Mouse (Mus musculus) hindbrain, postnatal 0 days (tissue): Measurements from ENCODE around the gene Vmn1r25. TPM values are rescaled to one million over a fixed set of nuclear protein-coding genes. Genes with fewer than 3 reads are reported as not detected.
"Not testable (repeated sequence)": the region's sequence is repeated elsewhere in the genome, so short reads cannot be mapped to it uniquely, and the experiment has no call there.

Experiments
- ATAC-seq: fragments of 200-750 bp; cut with Nextera tagmentation; 2 replicates; pipeline ENCODE4 v1.8.0; 2017; ENCODE audit warnings: mild to moderate bottlenecking, moderate TSS enrichment, moderate library complexity
- DNase-seq: peaks from one replicate; pipeline ENCODE4 v3.0.0-alpha.2; 2015; ENCODE audit warnings: low spot score
- H3K27ac ChIP-seq: fragments of 300-500 bp; sonication (generic); 2 replicates; pipeline ENCODE4 v1.5.1; 2014; ENCODE audit warnings: mild to moderate bottlenecking
- H3K27me3 ChIP-seq: fragments of 300-500 bp; sonication (generic); 2 replicates; pipeline ENCODE4 v1.6.1; 2014; ENCODE audit warnings: low read length, mixed read lengths; ENCODE audit not compliant: insufficient read depth
- H3K36me3 ChIP-seq: fragments of 300-500 bp; sonication (generic); 2 replicates; pipeline ENCODE4 v1.6.1; 2014; ENCODE audit warnings: low read length, mixed read lengths; ENCODE audit not compliant: insufficient read depth
- H3K4me1 ChIP-seq: fragments of 300-500 bp; sonication (generic); 2 replicates; pipeline ENCODE4 v1.6.1; 2014; ENCODE audit warnings: antibody characterized with exemption, low read length, mixed read lengths; ENCODE audit not compliant: insufficient read depth
- H3K4me2 ChIP-seq: fragments of 300-500 bp; sonication (generic); 2 replicates; pipeline ENCODE4 v1.6.1; 2014; ENCODE audit warnings: low read depth, mild to moderate bottlenecking, low read length, moderate library complexity, mixed read lengths
- H3K4me3 ChIP-seq: fragments of 300-500 bp; sonication (generic); 2 replicates; pipeline ENCODE4 v1.5.1; 2014; ENCODE audit warnings: low read length
- H3K9ac ChIP-seq: fragments of 300-500 bp; sonication (generic); replicated peaks from 2 replicates; pipeline ENCODE4 v1.6.1; 2014; ENCODE audit warnings: mild to moderate bottlenecking, low read length, moderate library complexity, mixed read lengths
- H3K9me3 ChIP-seq: fragments of 300-500 bp; sonication (generic); 2 replicates; pipeline ENCODE4 v1.6.1; 2016; ENCODE audit warnings: low read length, mixed read lengths
- CTCF ChIP-seq: IDR thresholded peaks from 2 replicates; pipeline ENCODE4 v1.5.1; 2016; ENCODE audit warnings: antibody characterized with exemption, control low read depth, low read depth
- WGBS: fragments of 180-500 bp; shearing (Covaris S2); extraction: QIAGEN DNeasy Blood & Tissue Kit; methylation state at CpG from one replicate; pipeline ENCODE4 v1.1.7; 2014; 5-methylcytosine and 5-hydroxymethylcytosine counted together
- polyA plus RNA-seq: library from polyadenylated mRNA; unstranded; fragments of >200 nt; fragmentation: Nextera tagmentation; extraction: Ambion mirVana; gene quantifications from 2 replicates; pipeline ENCODE4 v1.2.1, GENCODE M21; 2015
- total RNA-seq: library from RNA; depleted of rRNA; stranded (reverse); fragments of >200 nt; gene quantifications from 2 replicates; pipeline ENCODE4 v1.2.3, GENCODE M21; 2014; rRNA removed

Vmn1r25 gene
- not detected in 2 replicates for total RNA-seq
- polyA plus RNA-seq: not detected in 2 replicates

DNA sequence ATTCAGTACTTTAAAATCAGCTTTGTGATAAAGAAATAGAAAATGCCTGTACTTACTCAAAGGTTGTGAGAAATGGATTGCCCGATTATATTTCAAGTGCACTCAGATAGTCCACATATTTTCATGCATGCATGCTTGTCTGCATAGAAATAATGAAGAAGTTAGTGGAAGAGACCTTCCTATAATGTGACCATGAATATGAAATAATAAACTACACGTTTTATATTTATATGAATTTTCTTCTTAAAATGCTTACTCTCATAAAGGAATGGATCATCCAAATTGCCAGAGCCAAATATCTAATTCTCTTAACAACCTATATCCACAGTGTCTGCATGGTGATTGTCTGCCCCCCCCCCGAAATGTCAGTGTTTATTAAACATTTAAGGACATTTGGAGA is at the start of gene Vmn1r25:
Gene Vmn1r25 (minus strand): TSS at position 101 of the 400 bp plus-strand sequence.
- Histone ChIP-seq H3K9me3 (no peaks in the 10 kb centered on the region), H3K36me3 (no peaks in the 10 kb centered on the region), H3K4me1 (no peaks in the 10 kb centered on the region), H3K4me3 (no peak within 1 kb of the TSS), H3K27me3 (no peaks in the 10 kb centered on the region), H3K27ac (no peak within 1 kb of the TSS), H3K9ac (no peak within 1 kb of the TSS), H3K4me2 (no peak within 1 kb of the TSS)
- DNase-seq (no peak), ATAC-seq (no peak)
- 71% methylated on average over 3 of the region's 3 CpGs for WGBS
- no peak for TF ChIP-seq CTCF

DNA sequence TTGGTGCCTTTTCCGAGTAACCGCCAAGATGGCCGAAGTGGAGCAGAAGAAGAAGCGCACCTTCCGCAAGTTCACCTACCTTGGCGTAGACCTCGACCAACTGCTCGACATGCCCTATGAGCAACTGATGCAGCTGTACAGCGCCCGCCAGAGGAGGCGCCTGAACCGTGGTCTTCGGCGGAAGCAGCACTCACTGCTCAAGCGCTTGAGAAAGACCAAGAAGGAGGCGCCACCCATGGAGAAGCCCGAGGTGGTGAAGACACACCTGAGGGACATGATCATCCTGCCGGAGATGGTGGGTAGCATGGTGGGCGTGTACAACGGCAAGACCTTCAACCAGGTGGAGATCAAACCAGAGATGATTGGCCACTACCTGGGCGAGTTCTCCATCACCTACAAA is 36.9 kb upstream of the Vmn1r25 start:
- 93% methylated on average over 20 of the region's 21 CpGs for WGBS
- not testable (repeated sequence) for DNase-seq

DNA sequence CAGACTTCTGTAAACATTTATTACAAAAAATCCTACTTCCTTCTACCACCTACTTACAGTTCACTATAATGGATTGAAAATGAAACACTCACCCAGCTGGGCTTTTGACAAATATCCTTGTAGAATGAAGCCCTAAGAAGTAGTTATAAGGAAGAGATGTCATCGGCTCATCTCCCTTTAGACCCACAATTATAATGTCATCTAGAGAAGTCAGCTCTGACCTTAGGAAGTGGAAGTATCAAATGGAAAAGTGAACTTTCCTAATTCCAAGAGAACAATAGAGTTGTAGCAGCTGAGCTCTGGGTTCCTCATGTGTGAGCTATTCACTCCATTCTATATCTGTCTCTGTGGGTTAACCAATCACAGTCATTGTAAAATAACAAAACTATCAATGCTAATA is 34.4 kb upstream of the Vmn1r25 start, which contains the start of gene Vmn1r26:
Gene Vmn1r26 (minus strand): TSS at position 101 of the 400 bp plus-strand sequence.
- H3K4me3 ChIP-seq: no peak within 1 kb of the TSS
- WGBS: 94% methylated on average over 1 of the region's 1 CpGs
- DNase-seq: no peak
- no peak within 1 kb of the TSS for H3K27ac ChIP-seq
- H3K4me1 ChIP-seq: no peaks in the 10 kb centered on the region
- no peak for ATAC-seq
- H3K27me3 ChIP-seq: no peaks in the 10 kb centered on the region
- H3K4me2 ChIP-seq: no peak within 1 kb of the TSS
- no peaks in the 10 kb centered on the region for H3K36me3 ChIP-seq
- TF ChIP-seq CTCF: no peak
- no peaks in the 10 kb centered on the region for H3K9me3 ChIP-seq
- no peak within 1 kb of the TSS for H3K9ac ChIP-seq

More for the DNA sequence above, 36.9 kb upstream of the Vmn1r25 start:
- not testable (repeated sequence) for H3K4me2 ChIP-seq, H3K9ac ChIP-seq, H3K9me3 ChIP-seq, H3K36me3 ChIP-seq, H3K4me3 ChIP-seq, H3K27me3 ChIP-seq, ATAC-seq, H3K4me1 ChIP-seq, H3K27ac ChIP-seq

DNA sequence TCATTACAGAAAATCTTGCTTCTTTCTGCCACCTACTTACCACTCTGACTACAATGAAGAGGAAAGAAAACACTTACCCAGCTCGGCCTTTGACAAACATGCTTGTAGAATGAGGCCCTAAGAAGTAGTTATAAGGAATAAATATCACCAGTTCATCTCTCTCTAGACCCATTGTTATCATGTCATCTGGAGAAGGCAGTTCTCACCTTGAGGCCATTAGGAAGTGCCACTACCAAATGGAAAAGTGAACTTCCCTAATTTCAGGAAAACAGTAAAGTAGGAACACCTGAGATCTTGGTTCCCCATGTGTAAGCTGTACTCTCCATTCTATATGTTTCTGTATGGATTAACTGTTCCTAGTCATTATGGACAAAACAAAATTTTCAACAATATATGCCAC is 19.2 kb downstream of the Vmn1r25 start, which contains the start of gene Vmn1r24:
Gene Vmn1r24 (minus strand): TSS at position 101 of the 400 bp plus-strand sequence.
- not testable (repeated sequence) for H3K4me2 ChIP-seq, H3K9me3 ChIP-seq, H3K27me3 ChIP-seq, H3K27ac ChIP-seq, H3K9ac ChIP-seq, ATAC-seq, DNase-seq, H3K4me1 ChIP-seq, H3K4me3 ChIP-seq, H3K36me3 ChIP-seq
- WGBS: 81% methylated on average over 1 of the region's 1 CpGs

Other genes starting within 250 kb of the Vmn1r25 start
- 285 and 293 TPM in 2 replicates for gene Vopp1, start 155.7 kb downstream of the Vmn1r25 start, total RNA-seq
- 137 and 151 TPM in 2 replicates for gene Vopp1, start 155.7 kb downstream of the Vmn1r25 start, polyA plus RNA-seq
- not detected in 2 replicates for gene Vmn1r21, start 130.5 kb downstream of the Vmn1r25 start, total RNA-seq
- gene Vmn1r21, start 130.5 kb downstream of the Vmn1r25 start, polyA plus RNA-seq: 0.09 TPM in 1 of 2 replicates, not detected in the other
- not detected in 2 replicates for gene Vmn1r22, start 72.8 kb downstream of the Vmn1r25 start, total RNA-seq
- gene Vmn1r22, start 72.8 kb downstream of the Vmn1r25 start, polyA plus RNA-seq: not detected in 2 replicates
- gene Vmn1r23, start 54.0 kb downstream of the Vmn1r25 start, total RNA-seq: not detected in 2 replicates
- not detected in 2 replicates for gene Vmn1r23, start 54.0 kb downstream of the Vmn1r25 start, polyA plus RNA-seq
- not detected in 2 replicates for gene Vmn1r24, start 19.3 kb downstream of the Vmn1r25 start, total RNA-seq
- not detected in 2 replicates for gene Vmn1r24, start 19.3 kb downstream of the Vmn1r25 start, polyA plus RNA-seq
- gene Vmn1r26, start 34.3 kb upstream of the Vmn1r25 start, total RNA-seq: not detected in 2 replicates
- not detected in 2 replicates for gene Vmn1r26, start 34.3 kb upstream of the Vmn1r25 start, polyA plus RNA-seq
- not detected in 2 replicates for gene Vmn1r27, start 238.0 kb upstream of the Vmn1r25 start, total RNA-seq
- gene Vmn1r27, start 238.0 kb upstream of the Vmn1r25 start, polyA plus RNA-seq: not detected in 2 replicates